Mouse (Mus musculus) heart, postnatal 14 days (tissue): ENCODE data around the gene Bag5. TPM values are rescaled to one million over a fixed set of nuclear protein-coding genes. Genes with fewer than 3 reads are reported as not detected.

ENCODE experiments used
- DNase-seq, 2 experiments: peaks; one replicate each; pipeline ENCODE4 v3.0.0; 2021 to 2022
- intact Hi-C: fragments of 180-260 bp; cut with DNase I; formaldehyde crosslinking; loops from one replicate; pipeline ENCODE4 v1.15.1; 2025
- long read RNA-seq, 2 experiments: library from polyadenylated mRNA; stranded (forward); transcript quantifications; one replicate each; pipeline ENCODE4 v2.0.0; 2021
- total RNA-seq, 2 experiments: library from RNA; stranded (reverse); gene quantifications; 2 replicates each; pipeline ENCODE4 v1.2.3; 2021

Gene Bag5
- total RNA-seq = 10 to 100 TPM; 22.6 to 22.7 TPM
- long read RNA-seq, experiment 1, transcript Bag5-201 (2 exons, 2,139 nt) = major isoform, 34 of 44 reads
- long read RNA-seq, experiment 1, transcript Bag5-202 (2 exons, 1,852 nt) = minor isoform, 8 of 44 reads
- long read RNA-seq, experiment 1, partial matches to known transcripts = 0 of 44 reads
- long read RNA-seq, experiment 1, other reads (novel, unspliced or antisense) = 1 of 44 reads
- long read RNA-seq, experiment 2, transcript Bag5-201 (2 exons, 2,139 nt) = major isoform, 54 of 61 reads
- long read RNA-seq, experiment 2, partial matches to known transcripts = 0 of 61 reads
- long read RNA-seq, experiment 2, other reads (novel, unspliced or antisense) = 3 of 61 reads

DNA sequence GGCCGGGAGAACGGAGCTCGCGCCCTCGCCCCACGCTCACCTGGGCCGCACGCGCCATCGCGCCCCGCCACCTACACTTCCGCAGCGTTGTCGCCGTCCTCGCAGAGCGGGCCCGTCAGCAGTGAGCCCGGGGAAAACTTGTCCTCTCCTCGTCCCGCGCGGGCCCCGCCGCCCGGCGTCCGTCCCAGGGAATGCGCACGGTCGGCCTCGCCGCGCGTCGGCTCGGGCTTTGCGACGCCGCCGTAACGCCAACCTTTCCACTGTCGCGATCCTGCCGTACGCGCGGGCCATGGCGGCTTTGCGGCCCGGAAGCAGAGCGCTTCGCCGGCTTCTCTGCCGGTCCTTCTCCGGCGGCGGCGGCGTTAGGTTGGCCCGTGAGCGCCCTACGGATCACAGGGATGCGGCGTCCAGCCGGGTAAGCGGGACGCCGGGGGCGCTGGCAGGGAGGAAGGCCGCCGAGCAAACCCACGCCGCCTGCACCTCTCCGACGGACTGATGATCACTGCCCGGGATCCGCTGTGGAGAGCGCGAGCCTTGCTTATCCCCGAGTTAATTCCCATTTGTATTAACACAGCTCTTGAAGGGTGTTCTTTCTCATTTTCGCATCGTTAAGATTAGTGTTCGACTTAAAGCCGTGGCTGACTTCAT, at the start of gene Bag5, which contains the start of gene Apopt1:
TSS of gene Bag5 (minus strand) at position 254 of the 648 bp plus-strand sequence.
TSS of gene Apopt1 (plus strand) at position 258 of the 648 bp plus-strand sequence.
- intact Hi-C loops = no loop called here
- peak; percentile 93 for DNase-seq

DNA sequence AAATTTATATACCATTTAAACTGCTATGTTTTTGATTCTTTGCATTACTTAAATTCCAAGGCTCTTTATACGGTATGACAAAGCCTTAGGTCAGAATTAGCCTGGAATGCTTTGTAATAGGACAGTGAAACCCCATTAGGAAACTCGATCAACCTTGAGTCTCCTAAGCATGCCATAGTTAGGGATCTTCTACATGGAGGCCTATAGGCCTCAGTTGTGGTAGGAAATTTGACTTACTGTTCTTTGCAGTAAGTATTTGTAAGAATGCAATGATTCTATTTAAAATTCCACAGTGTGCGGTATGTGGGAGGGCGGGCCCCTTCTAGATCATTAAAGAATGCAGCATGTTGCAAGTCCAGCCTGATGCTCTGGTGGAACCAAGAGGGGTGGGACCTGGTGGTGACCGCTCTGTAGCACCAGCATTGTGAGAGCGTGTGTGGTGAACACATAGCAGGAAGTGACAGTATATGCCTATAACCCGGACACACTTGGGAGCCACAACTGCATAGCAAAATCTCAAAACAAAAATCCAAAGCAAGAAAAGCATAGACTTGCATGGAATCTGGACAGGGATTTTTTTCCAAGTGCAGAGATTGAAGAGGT, 47.4 kb upstream of the Bag5 start:
- DNase-seq = no peak
- intact Hi-C loops = no loop called here

- DNase-seq = peak; percentile 81 to 84
- intact Hi-C loops = no loop called here
Observed at GRCm38 (mm10) chr12:111759176-111760061, 46.4 kb upstream of the Bag5 start.

DNA sequence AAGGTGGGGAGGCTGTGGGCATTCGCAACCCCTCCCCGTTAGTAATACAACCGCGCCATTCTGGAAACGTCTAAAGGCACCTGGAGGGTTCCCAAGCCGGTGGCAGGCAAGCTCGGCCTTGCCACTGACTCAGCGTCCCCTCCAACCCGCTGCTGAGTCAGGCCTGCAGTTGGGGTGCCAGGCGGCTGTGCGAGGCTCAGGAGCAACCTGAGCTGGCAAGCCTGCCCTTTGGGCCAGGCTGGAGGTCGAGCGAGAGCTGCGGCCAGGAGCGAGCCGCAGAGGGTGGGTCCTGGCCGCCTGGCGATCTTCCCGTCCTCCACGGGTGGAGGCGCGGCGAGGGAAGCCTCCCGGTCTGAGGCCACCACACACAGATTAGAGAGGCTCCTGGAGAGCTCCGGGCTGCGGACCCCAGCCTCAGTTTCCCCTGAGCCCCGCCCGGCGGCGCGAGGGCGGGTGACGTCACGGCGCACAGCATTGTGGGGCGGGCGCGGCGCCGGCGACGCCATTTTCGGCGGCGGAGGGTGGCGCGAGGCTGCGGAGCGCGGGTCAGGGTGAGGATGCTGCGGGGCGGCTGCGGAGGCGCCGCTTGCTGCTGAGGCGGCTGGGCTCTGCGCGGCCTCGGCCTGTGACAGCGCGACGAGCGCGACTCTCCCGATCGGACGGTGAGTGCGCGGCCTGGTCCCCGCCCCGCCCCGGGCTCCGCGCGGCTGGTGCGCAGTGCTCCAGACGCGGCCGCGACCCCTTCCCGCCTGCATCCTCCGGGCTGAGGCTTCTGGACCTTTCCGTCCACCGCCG, 45.5 kb upstream of the Bag5 start, which contains the start of gene Klc1:
TSS of gene Klc1 (plus strand) at position 469 of the 795 bp plus-strand sequence.
- peak; percentile 87 to 90 for DNase-seq
- intact Hi-C loops = no loop called here

- DNase-seq = no peak
- intact Hi-C loops = no loop called here
Observed at GRCm38 (mm10) chr12:111757561-111758325, 44.7 kb upstream of the Bag5 start.

DNA sequence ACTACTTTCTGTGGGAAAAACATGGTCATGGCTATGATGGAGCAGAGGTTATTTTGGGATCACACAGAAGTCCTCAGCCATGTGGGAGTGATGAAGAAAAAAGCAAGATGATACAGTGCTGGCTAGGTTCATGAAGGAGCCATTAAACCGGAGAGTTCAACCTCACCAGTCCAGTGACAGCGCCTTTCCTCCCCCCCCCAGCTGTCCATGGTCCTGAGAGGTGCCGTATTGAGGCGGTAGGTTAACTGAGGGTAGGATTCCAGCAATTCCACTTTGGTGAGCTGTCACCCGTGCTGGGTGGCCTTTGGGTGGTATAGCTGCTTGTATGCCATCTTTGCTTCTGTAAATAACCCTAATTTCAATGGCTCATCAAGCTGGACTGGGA, 43.6 kb upstream of the Bag5 start:
- no peak for DNase-seq
- intact Hi-C loops = no loop called here

DNA sequence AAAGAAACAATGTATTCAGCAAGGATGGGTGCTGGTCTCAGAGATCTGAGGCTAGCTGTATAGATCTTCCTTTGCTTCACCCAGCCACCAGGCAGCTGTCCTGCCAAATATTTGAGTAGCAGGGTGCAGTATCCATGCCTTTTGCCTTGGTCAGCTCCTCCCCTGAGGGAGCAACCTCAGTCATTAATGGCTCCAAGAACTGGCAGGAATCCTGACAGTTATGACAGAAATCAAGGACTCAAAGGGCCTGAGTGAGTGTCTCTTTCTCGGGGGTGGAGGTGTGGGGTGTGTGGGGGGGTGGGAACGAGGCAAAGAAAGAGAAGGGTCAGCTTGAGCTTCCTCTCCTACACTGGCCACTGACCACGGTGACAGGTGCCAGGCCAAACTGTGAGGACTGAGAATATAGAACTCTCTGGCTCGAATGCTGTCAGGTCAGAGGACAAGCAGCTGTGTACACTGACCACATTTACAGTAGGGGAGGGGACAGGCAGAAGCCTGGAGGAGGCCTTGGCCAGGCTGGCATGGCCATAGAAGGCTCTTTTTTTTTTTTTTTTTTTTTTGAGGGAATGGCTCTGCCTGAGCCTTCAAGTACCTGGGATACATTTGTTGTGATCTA, 43.1 kb upstream of the Bag5 start:
- intact Hi-C loops = no loop called here
- DNase-seq = no peak

DNA sequence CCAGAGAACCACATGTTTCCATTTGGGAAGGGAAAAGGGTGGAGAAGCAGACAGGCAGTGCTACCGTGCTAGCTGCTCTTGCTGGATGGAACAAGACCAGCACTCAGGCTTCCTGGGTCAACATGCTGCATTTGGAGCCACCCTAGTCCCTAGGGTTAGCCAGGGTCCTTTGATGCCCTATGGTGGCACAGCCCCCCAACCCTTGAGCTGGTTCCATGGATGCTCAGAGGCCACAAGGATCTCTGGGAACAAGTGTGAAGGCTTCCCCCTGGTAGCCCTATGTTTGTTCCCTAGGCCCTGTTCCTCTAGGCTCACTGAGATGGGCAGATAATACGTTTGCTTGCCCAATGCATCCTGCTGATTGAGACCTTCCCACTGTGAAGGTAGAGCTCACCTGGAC, 42.2 kb upstream of the Bag5 start:
- no peak for DNase-seq
- intact Hi-C loops = no loop called here

- intact Hi-C loops = no loop called here
- DNase-seq = no peak
Observed at GRCm38 (mm10) chr12:111754710-111755109, 41.7 kb upstream of the Bag5 start.

GRCm38 (mm10) chr12:111753347-111753746, 40.3 kb upstream of the Bag5 start:
- intact Hi-C loops = no loop called here
- no peak for DNase-seq

DNA sequence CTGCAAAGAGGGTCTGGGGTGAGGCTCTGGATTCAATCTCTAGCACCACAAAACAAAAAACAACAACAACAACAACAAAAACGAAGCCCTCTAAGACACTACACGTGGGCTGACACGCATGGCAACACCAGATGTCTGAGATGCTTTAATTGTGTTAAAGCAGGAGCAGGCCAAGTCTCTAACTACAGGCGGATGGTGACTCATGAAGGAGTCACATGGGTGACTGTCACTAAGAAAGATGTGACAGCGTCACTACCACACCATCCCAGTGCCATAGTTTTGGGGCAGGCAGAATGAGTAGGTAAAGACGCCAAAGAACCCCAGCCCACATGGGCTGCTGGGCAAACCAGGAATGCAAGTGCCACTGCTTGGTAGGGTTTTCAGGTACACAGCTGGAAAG, 39.4 kb upstream of the Bag5 start:
- DNase-seq = no peak
- intact Hi-C loops = no loop called here

GRCm38 (mm10) chr12:111750739-111751138, 37.7 kb upstream of the Bag5 start:
- intact Hi-C loops = no loop called here
- DNase-seq = no peak

GRCm38 (mm10) chr12:111747421-111747820, 34.4 kb upstream of the Bag5 start:
- intact Hi-C loops = no loop called here
- DNase-seq = no peak

DNA sequence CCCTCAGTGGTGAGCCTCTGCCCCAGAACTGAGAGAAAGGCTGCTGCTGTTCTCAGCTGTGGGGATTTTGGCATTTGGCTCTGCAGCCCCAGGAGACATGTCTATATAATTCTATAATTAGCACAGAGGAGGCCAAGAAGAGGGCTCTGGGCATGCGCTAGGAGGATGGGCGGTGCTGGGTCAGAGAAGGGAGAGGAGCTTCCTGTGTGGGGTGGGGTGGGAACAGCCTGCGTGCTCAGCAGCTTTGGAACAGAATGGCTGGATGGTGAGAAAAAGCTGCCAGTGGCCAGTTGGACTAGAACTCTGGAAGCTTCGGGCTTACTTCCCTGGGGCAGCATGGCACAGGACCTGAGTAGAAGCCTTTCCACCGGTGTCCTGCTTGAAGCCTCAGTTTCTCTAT, 33.0 kb upstream of the Bag5 start:
- intact Hi-C loops = no loop called here
- DNase-seq = peak; percentile 81 to 84

DNA sequence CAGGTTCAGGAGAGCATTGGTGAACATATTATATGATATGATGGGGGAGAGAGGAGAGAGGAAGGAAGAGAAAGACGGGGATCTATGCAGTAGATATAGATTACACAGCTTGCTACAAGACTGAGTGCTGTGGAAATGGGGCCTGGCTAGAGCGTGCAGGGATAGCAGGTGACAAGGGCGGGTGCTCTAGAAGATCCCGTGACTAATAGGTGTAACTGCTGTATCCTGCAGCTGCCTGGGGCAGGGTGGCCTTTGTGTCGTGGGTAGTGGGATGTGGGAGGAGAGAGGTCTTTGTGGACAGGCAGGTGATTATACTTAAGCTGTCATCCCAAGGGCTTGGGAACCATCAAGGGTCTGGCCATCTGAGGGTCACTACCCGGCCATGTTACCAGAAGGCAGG, 32.2 kb upstream of the Bag5 start:
- DNase-seq = no peak
- intact Hi-C loops = no loop called here

DNA sequence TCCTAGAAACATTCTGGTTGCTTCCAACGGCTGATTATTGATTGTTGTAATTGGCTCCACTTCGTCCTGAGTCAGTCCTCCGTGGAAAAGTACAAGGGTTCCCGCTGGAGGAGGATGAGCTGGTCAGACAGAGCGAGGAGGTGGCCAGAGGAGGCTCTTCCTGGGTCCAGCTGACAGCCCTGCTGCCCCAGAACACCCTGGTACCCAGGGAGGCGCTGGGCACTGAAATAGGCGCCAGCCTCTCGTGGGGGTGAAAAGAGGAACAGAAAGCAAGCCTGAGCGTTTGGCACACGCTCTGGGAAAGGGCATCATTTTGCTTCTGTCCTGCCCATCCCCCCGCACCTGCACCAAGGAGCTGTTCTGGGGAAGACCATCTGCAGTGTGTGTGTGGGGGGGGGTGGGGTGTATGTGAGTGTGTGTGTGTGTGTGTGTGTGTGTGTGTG, 30.9 kb upstream of the Bag5 start:
- DNase-seq = peak in 1 of 2 experiments; percentile 25
- intact Hi-C loops = no loop called here

- intact Hi-C loops = no loop called here
- peak in 1 of 2 experiments; percentile 70 for DNase-seq
Observed at GRCm38 (mm10) chr12:111743419-111743818, 30.4 kb upstream of the Bag5 start.

GRCm38 (mm10) chr12:111741338-111741737, 28.3 kb upstream of the Bag5 start:
- no peak for DNase-seq
- intact Hi-C loops = no loop called here
